Mouse (Mus musculus) lung, adult 18-20 months (tissue): ENCODE results near the gene Daam1.

Experiments used
- DNase-seq, 2 experiments: peaks; one replicate each; pipeline ENCODE4 v3.0.0; 2022; ENCODE audit warnings: mixed read lengths in 2 of 2

The Daam1 gene

DNA sequence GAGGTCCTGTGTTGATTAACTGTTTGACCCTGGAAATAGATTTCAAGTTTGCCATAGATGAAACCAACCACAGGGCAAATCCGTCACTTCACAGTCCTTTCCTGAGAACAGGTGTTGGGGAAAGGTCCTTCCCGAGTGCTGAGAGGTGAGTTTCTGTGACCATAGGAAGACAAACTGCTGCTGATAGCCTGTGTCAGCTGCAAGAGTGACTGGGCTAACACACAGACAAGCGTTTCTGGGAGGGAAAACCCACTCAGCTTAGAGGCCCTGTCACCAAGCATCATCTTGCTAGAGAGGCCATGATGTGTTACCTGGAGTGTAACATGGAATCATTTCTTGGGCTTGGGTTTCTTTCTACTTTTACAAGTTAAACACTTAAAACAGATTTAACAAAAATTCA, 35.1 kb downstream of the Daam1 start:
- no peak for DNase-seq

DNA sequence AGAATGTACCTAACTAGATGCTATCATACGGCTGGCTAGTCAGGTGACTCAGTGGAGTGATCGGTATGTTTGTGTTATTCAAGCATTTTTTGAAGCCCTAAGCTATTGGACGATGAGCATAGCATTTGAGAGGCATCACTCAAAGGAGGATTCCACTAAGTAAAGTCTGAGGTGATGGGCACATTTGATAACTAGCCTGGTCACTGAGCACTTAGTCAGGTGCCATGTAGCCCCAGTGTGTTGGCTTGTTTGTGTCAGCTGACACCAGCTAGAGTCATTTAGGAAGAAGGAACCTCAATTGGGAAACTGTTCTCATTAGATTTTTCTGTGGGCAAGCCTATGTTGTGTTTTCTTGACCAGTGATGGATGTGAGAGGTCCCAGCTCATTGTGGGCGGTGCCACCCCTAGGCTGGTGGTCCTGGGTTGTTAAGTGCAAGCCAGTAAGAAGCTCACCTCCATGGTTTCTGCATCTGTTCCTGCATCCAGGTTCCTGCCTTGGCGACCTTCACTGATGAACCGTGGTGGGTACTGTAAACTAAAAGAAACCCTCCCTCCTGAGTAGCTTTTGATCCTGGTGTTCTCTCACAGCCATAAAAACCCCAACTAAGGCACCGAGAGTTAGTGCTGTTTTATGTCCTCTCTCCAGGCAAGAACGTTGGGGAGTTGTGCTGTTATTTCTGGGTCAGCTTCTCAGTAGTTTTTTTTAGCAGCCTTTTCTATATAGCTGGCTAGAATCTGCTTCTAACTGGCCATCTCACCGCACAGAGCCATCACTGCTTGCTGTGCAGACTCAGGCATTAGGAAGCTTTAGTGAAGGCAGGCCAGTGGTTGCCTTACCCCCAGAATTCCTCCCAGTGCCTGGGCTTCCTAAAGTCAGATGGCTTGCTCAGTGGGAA, 36.7 kb downstream of the Daam1 start:
- DNase-seq: no peak

- no peak for DNase-seq
Measured at GRCm38 (mm10) chr12:71870644-71871043, 39.8 kb downstream of the Daam1 start.

- no peak for DNase-seq
Measured at GRCm38 (mm10) chr12:71872330-71872729, 41.5 kb downstream of the Daam1 start.

DNA sequence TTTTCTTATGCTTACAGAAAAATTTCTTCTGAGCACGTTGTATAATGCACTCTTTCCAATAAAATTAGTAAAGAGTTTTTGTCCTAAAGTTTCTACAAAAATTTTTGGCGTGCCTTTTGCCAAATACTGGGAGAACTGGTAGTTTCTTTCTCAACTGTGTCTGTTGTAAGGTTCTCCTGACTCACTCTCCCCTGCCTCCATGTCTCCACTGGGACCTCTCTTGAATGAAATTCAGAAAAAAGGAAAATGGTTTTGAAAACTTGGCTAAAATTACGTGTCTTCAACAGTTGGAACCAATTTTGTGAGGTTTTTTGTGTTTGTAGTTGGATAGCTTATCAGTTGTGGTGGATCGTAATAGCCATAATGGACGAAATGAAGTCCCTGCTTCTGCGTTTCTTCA, 43.7 kb downstream of the Daam1 start:
- DNase-seq: no peak

DNA sequence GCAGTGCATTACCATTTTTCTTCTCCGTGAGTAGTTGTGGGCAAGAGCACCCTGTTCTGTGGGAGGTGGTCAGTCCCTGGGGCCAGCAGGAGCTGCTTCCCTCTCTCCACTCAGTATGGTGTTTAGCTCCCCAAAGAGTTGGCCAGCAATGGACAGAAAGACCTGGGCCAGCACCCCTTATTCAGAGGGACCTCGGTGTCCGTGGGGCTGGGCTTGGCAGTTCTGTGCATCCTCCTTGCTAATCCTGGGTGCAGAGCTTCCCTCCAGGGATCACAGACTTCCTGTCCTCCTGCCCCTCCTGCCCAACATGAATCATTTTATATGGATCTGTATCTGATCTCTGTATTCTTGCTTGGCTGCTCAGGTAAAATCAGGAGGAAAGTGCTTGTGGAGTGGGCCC, 44.1 kb downstream of the Daam1 start:
- DNase-seq: no peak

- DNase-seq: no peak
Measured at GRCm38 (mm10) chr12:71875761-71876489, 45.0 kb downstream of the Daam1 start.

GRCm38 (mm10) chr12:71880987-71881386, 50.1 kb downstream of the Daam1 start:
- no peak for DNase-seq

DNA sequence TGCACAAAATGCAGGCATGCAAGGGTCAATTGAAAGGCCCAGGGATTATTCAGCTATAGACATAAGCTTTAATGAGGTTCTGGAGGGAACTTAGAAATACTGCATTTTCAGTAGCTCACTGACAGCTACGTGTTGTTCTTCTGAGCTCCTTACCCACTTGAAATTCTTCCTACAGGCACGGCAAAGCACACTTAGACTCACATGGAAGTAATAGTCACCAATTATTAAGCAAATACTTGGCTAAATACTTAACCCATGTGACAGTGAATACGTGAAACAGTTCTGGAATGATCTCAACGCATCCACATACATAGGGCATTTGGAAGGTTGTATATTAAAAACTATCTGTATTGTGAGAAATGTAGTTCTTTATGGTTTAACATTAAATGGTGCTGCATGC, 50.6 kb downstream of the Daam1 start:
- no peak for DNase-seq

GRCm38 (mm10) chr12:71883066-71883711, 52.3 kb downstream of the Daam1 start:
- no peak for DNase-seq

- DNase-seq: no peak
Measured at GRCm38 (mm10) chr12:71885170-71885574, 54.3 kb downstream of the Daam1 start.

GRCm38 (mm10) chr12:71885717-71886116, 54.8 kb downstream of the Daam1 start:
- DNase-seq: peak; percentile 71 to 83

- no peak for DNase-seq
Measured at GRCm38 (mm10) chr12:71886406-71886805, 55.5 kb downstream of the Daam1 start.

- DNase-seq: no peak
Measured at GRCm38 (mm10) chr12:71886941-71887340, 56.1 kb downstream of the Daam1 start.

GRCm38 (mm10) chr12:71888370-71888769, 57.5 kb downstream of the Daam1 start:
- DNase-seq: no peak

GRCm38 (mm10) chr12:71889266-71889665, 58.4 kb downstream of the Daam1 start:
- peak in 1 of 2 experiments; percentile 31 for DNase-seq

- no peak for DNase-seq
Measured at GRCm38 (mm10) chr12:71890282-71890681, 59.4 kb downstream of the Daam1 start.

DNA sequence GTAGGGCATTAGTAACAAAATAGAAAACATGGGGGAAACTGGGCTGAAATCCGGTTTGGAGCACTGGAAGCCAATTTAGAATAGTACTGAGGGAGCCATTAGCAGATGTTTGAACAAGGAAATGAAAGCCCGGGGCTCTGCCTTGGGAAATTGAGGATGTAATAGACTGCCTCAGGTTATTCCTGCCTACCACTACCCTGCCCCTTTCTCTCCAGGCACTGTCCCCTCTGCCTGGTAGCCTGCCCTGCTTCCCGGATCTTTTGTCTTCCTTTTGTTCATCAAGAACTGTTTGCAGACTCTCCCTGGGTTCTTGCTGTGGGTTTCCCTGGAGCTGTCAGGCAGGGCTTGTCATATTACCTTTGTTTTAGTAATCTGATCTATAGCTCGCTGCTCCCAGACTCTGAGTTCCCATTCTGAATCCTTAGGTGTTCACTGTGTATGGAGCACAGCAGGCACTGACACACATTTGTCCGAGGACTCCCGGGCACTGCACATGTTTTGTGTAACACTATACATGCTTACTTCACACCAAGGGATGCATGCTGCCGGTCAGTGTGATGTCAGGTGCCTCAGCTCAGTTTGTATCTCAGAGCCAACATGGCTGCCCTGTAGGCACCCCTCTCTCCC, 61.0 kb downstream of the Daam1 start:
- DNase-seq: no peak

DNA sequence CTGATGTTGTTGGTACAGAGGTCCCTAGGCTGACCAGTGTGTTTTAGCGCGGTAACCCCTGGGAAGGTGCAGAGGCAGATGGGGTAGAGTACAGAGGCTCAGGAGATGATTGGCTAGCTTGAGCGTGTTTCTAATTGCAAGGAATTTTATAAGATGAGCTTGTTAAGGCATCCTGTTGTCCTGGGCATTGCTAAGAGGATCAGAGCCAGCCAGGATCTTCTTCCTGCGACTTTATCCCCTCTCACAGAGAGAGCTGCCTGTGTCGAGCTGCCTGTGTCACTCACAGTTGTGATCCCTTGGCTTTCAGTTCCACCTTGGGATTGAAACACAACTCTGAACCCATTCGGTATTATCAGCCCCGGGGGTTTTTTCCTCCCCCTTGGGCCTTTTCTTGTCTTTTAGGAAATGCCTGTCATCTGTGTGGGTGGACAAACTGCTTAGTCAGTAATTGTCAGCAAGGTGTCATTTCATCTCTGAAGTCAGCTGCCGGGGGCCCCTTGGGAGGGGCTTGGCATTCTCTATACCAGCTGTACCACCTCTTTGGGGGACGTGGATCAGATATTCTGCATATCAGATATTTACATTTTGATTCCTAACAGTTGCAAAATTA, 62.2 kb downstream of the Daam1 start:
- no peak for DNase-seq

DNA sequence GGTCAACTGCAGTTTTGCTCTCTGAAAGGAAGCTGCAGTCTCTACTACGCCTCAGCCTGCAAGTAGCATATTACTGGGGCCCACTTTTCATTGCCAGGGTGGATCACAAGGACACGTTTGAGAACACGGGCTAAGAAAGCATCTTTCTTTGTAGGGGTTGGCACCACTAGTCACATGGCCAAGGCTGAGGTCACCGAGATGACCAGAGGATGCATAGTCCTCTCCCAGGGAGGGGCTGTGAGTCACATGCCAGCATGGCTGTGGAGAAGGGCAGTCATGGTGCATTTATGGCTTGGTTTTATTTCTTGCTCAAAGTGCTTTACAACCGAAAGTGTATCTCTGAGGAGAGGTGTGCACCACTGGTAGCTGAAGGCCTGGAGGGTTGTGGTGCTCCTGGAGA, 67.4 kb downstream of the Daam1 start:
- DNase-seq: no peak

DNA sequence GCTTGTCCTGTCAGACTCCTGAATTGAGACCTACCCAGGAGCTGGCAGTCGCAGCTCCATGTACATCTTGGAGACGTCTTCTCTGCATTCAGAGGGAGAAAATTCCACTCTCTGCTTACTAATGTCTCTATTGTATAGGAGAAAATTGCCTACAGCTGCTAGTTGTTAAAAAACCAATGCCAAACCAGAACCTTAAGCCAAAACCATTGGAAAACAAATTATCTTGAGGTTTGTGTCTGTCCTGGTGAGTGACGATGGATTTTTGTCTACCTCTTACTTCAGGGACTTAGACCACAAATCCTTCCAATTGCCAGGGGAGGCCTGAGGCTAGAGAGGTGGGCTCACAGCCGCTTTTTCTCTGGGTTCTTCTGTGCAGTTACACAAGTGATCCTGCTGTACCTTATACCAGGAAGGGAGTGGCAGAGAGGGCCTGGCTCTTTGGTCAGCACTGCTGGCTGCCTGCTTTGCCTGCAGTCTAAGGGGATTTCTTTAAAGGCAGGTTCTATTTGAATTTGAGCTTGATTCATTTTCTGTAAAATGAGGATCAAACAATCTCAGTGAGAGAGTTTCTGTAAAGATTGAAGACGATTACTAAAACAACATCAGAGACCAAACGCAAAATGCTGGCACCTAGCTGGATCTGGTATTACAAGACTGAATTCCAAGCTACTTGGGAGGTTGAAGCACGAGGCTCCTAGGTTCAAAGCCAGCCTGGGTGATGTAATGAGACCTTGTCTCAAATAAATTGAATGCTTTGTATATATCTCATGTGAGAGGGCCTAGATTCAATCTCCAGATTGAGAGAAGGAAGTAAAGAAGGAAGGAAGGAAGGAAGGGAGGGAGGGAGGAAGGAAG, 68.0 kb downstream of the Daam1 start:
- DNase-seq: no peak

DNA sequence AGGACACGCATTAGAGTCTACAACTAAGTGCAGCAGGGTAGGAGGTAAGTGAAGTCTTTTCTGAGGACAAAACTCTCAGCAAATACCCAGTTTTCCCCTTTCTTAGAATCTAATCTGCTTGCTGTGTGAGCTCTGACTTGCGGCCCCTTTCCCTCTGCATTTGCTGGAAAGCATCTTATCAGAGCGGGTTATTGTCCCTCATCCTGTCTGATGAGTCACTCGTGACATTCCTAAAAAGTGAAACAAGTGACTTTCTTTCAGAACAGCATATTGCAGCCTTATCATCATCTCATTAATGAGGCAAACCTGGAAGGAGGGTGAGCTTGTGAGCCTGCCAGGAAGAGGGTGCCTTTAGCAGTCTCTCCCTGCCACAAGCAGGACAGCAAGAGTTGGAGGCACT, 68.7 kb downstream of the Daam1 start:
- DNase-seq: no peak
